Comparison of ENCODE assay signal across 8 mouse cellular contexts in the genomic region with DNA sequence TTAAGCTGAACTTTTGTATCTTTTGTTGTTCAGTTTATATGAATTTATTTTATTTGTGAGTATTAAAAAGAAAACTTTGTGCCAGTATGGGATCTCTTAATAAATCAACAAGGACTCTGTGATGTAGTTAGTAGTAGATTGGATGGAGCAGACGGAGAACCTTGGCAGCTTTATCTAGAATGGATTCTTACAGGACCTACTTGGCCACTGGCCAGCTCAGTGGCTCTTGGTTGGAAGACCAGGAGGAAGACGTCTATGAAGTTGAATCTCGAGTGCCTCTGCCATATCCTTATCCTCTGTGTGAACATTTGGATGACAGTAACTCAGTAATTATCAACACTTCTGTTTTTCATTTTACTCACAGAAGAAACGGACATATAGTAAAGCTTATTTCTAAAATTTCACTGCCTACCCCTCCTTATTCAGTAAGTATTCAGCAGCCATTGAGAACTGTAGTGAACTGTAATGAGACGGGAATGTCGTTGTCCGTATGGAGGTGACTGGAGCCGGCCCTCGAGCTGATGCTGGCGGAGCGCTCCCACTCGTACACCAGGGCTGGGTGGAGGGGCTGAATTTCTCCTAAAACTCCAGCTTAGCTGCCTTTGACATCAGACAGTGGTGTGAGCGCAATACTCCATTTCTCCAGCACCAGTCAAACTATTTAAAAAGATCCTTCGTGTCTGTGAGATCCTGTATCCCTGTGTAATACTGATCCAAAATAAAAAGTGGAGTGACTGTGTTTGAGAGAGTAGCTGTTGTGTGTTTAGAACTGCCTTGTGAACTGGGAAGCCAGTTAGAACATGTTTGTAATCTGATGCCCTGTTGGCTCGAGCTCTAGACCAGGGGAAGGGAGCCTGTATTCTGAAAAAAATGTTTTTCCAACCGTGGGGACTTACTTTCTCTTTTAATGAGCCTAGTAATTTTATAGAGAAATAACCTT.
DNase-seq lines count a peak whose midpoint lies in the region; ATAC-seq and TF ChIP-seq lines count a peak whose summit lies in the region.

No protein-coding gene starts in this region.

- DNase-seq in neural tube, embryonic 10.5 days (ENCODE audit: extremely low spot score, low spot score), result no peak
- DNase-seq in cerebellum, postnatal 10 days, result peak; percentile 70 to 75
- no peak for DNase-seq in heart, embryonic 10.5 days (ENCODE audit: low spot score)
- peak; percentile 54 to 74 for DNase-seq in kidney, postnatal 36 days
- DNase-seq in layer of hippocampus, adult 2 months (ENCODE audit: low spot score in 2 of 2), result no peak
- DNase-seq in yolk sac, embryonic 10.5 days (ENCODE audit: low spot score), result no peak
- DNase-seq in thymus, adult 18-20 months, result no peak

- no peak for TF ChIP-seq CTCF in layer of hippocampus, adult 2 months (conservative IDR thresholded peaks at IDR 0.05)

- 0 out of 2 replicates have a peak overlapping the region, but pooled peaks have one; percentile 10 for H3K27ac ChIP-seq in neural tube, embryonic 15.5 days (replicated peaks)
- H3K27ac ChIP-seq in heart, embryonic 10.5 days, result peak overlapping the region; percentile 67
- H3K27ac ChIP-seq in layer of hippocampus, adult 2 months, result no peak overlapping the region

- no peak overlapping the region for H3K4me3 ChIP-seq in neural tube, embryonic 15.5 days (replicated peaks)
- H3K4me3 ChIP-seq in heart, embryonic 10.5 days, result no peak overlapping the region
- H3K4me3 ChIP-seq in layer of hippocampus, adult 2 months, result no peak overlapping the region; the same call in 1 of the 2 replicates

- peaks cover 4% of the 10 kb centered on the region; the same call in 1 of the 2 replicates for H3K4me1 ChIP-seq in neural tube, embryonic 15.5 days
- peaks cover 14% of the 10 kb centered on the region for H3K4me1 ChIP-seq in heart, embryonic 10.5 days

- H3K36me3 ChIP-seq in neural tube, embryonic 15.5 days, result peaks cover 29% of the 10 kb centered on the region
- peaks cover 25% of the 10 kb centered on the region; the same call in 1 of the 2 replicates for H3K36me3 ChIP-seq in heart, embryonic 10.5 days

- H3K27me3 ChIP-seq in neural tube, embryonic 15.5 days (replicated peaks), result no peaks in the 10 kb centered on the region
- H3K27me3 ChIP-seq in heart, embryonic 10.5 days (ENCODE audit: insufficient read depth, poor library complexity, severe bottlenecking), result no peaks in the 10 kb centered on the region

- H3K4me2 ChIP-seq in neural tube, embryonic 15.5 days, result no peak overlapping the region

- no peak overlapping the region for H3K9ac ChIP-seq in neural tube, embryonic 15.5 days (replicated peaks)

- H3K9me3 ChIP-seq in neural tube, embryonic 15.5 days (replicated peaks), result no peaks in the 10 kb centered on the region
- H3K9me3 ChIP-seq in heart, embryonic 10.5 days, result no peaks in the 10 kb centered on the region

- 80% methylated on average over 16 of the region's 16 CpGs for WGBS in neural tube, embryonic 15.5 days
- WGBS in heart, embryonic 10.5 days, result 51% methylated on average over 16 of the region's 16 CpGs

- ATAC-seq in neural tube, embryonic 15.5 days (ENCODE audit: low FRiP score), result no peak

Comparison
In these comparisons a context has a peak if more than half of its experiments do, and no peak if none do; other contexts are left out.
1. DNase-seq: peak in cerebellum, postnatal 10 days (2 of 2) and kidney, postnatal 36 days (2 of 2); none in neural tube, embryonic 10.5 days (single experiment), heart, embryonic 10.5 days (single experiment), layer of hippocampus, adult 2 months (0 of 2), yolk sac, embryonic 10.5 days (single experiment) and thymus, adult 18-20 months (0 of 2).